Mouse (Mus musculus): ENCODE measurements at regions not wholly inside any gene's neighbourhood (a gene's known extent, or its start where the extent isn't known, plus 50 kb on each side); places are given as distances from the start of the nearest gene placed in this dataset.

- peak; percentile 100 for DNase-seq (ENCODE audit: low spot score)
Observed at GRCm38 (mm10) chr15:85634322-85635141, 52.3 kb upstream of the Wnt7b start.

- no peak for DNase-seq (ENCODE audit: low spot score)
Observed at GRCm38 (mm10) chr15:85635425-85635824, 53.2 kb upstream of the Wnt7b start.

GRCm38 (mm10) chr15:85639566-85639965, 57.3 kb upstream of the Wnt7b start:
- DNase-seq (ENCODE audit: low spot score) = no peak

GRCm38 (mm10) chr15:85641120-85642080, 59.1 kb upstream of the Wnt7b start:
- no peak for DNase-seq (ENCODE audit: low spot score)

- no peak for DNase-seq (ENCODE audit: low spot score)
Observed at GRCm38 (mm10) chr15:85645396-85645795, 63.1 kb upstream of the Wnt7b start.

- peak; percentile 28 for DNase-seq (ENCODE audit: low spot score)
Observed at GRCm38 (mm10) chr15:85645971-85646638, 63.8 kb upstream of the Wnt7b start.

GRCm38 (mm10) chr15:85646639-85647277, 64.5 kb upstream of the Wnt7b start:
- no peak for DNase-seq (ENCODE audit: low spot score)

GRCm38 (mm10) chr15:85647593-85647992, 65.3 kb upstream of the Wnt7b start:
- no peak for DNase-seq (ENCODE audit: low spot score)

GRCm38 (mm10) chr15:85650241-85650640, 68.0 kb upstream of the Wnt7b start:
- no peak for DNase-seq (ENCODE audit: low spot score)

GRCm38 (mm10) chr15:85651718-85652420, 69.6 kb upstream of the Wnt7b start:
- no peak for DNase-seq (ENCODE audit: low spot score)

GRCm38 (mm10) chr15:85652431-85652830, 70.2 kb upstream of the Wnt7b start:
- DNase-seq (ENCODE audit: low spot score) = no peak

GRCm38 (mm10) chr15:85652871-85653337, 70.6 kb upstream of the Wnt7b start:
- DNase-seq (ENCODE audit: low spot score) = no peak

- peak; percentile 45 for DNase-seq (ENCODE audit: low spot score)
Observed at GRCm38 (mm10) chr15:85653421-85654401, 71.4 kb upstream of the Wnt7b start.

- no peak for DNase-seq (ENCODE audit: low spot score)
Observed at GRCm38 (mm10) chr15:85654791-85655190, 72.5 kb upstream of the Wnt7b start.

- no peak for DNase-seq (ENCODE audit: low spot score)
Observed at GRCm38 (mm10) chr15:85655751-85656167, 73.5 kb upstream of the Wnt7b start.

GRCm38 (mm10) chr15:85656852-85657251, 74.6 kb upstream of the Wnt7b start:
- no peak for DNase-seq (ENCODE audit: low spot score)

- no peak for DNase-seq (ENCODE audit: low spot score)
Observed at GRCm38 (mm10) chr15:85657441-85657989, 75.2 kb upstream of the Wnt7b start.

GRCm38 (mm10) chr15:85658101-85658885, 76.0 kb upstream of the Wnt7b start:
- DNase-seq (ENCODE audit: low spot score) = no peak
